Mouse (Mus musculus): ENCODE results near the gene Entr1. TPM values are rescaled to one million over a fixed set of nuclear protein-coding genes. Genes with fewer than 3 reads are reported as not detected.

Entr1 gene
- total and polyA plus RNA-seq, 2 experiments from 2014 or later: 57.2 to 67.4 TPM

- Histone ChIP-seq H3K9ac (replicated peaks; ENCODE audit: low read depth, low read length) (peak overlapping the region; percentile 88; the same call in 1 of the 2 replicates), H3K36me3 (replicated peaks; ENCODE audit: control insufficient read depth, insufficient read depth, low read length) (peaks cover 17% of the 10 kb centered on the region), H3K4me2 (ENCODE audit: low read depth, low read length) (no peak overlapping the region; the same call in 1 of the 2 replicates), H3K9me3 (replicated peaks; ENCODE audit: control insufficient read depth, low read length) (no peaks in the 10 kb centered on the region), H3K27me3 (ENCODE audit: control insufficient read depth, insufficient read depth, low read length) (no peaks in the 10 kb centered on the region), H3K27ac (ENCODE audit: low read depth) (no peak overlapping the region), H3K4me1 (ENCODE audit: control insufficient read depth, insufficient read depth) (peaks cover 15% of the 10 kb centered on the region), H3K4me3 (ENCODE audit: low read depth, low read length) (no peak overlapping the region)
- ATAC-seq (ENCODE audit: insufficient read depth, low read depth) (no peak), DNase-seq (ENCODE audit: low spot score) (no peak)
- 89% methylated on average over 11 of the region's 11 CpGs for WGBS
- no peak for TF ChIP-seq CTCF (IDR thresholded peaks at IDR 0.05; ENCODE audit: low read depth)
- no peak for TF ChIP-seq EP300 (IDR thresholded peaks at IDR 0.05; ENCODE audit: low read depth)
These were observed 35.8 kb downstream of the Entr1 start for GRCm38 (mm10) chr2:26353066-26353980.

GRCm38 (mm10) chr2:26352291-26352910, 36.7 kb downstream of the Entr1 start:
- Histone ChIP-seq H3K9me3 (replicated peaks; ENCODE audit: control insufficient read depth, low read length) (no peaks in the 10 kb centered on the region), H3K4me1 (ENCODE audit: control insufficient read depth, insufficient read depth) (peaks cover 21% of the 10 kb centered on the region), H3K36me3 (replicated peaks; ENCODE audit: control insufficient read depth, insufficient read depth, low read length) (peaks cover 25% of the 10 kb centered on the region), H3K4me3 (ENCODE audit: low read depth, low read length) (peak overlapping the region; percentile 76), H3K4me2 (ENCODE audit: low read depth, low read length) (peak overlapping the region; percentile 100), H3K27ac (ENCODE audit: low read depth) (peak overlapping the region; percentile 8; the same call in 1 of the 2 replicates), H3K27me3 (ENCODE audit: control insufficient read depth, insufficient read depth, low read length) (no peaks in the 10 kb centered on the region), H3K9ac (replicated peaks; ENCODE audit: low read depth, low read length) (peak overlapping the region; percentile 88)
- TF ChIP-seq EP300 (IDR thresholded peaks at IDR 0.05; ENCODE audit: low read depth) (no peak), CTCF (IDR thresholded peaks at IDR 0.05; ENCODE audit: low read depth) (no peak)
- 3% methylated on average over 36 of the region's 36 CpGs for WGBS
- ATAC-seq (ENCODE audit: insufficient read depth, low read depth): no peak; the same call in 1 of the 2 replicates
- DNase-seq (ENCODE audit: low spot score): no peak

- H3K27ac ChIP-seq (ENCODE audit: low read depth): peak within 1 kb of the TSS; percentile 74
- ATAC-seq (ENCODE audit: insufficient read depth, low read depth) (peak; percentile 78), DNase-seq (ENCODE audit: low spot score) (peak; percentile 95)
- peaks cover 33% of the 10 kb centered on the region for H3K36me3 ChIP-seq (replicated peaks; ENCODE audit: control insufficient read depth, insufficient read depth, low read length)
- 2% methylated on average over 62 of the region's 62 CpGs for WGBS
- H3K4me3 ChIP-seq (ENCODE audit: low read depth, low read length): peak within 1 kb of the TSS; percentile 76
- peak within 1 kb of the TSS; percentile 88 for H3K9ac ChIP-seq (replicated peaks; ENCODE audit: low read depth, low read length)
- no peaks in the 10 kb centered on the region for H3K27me3 ChIP-seq (ENCODE audit: control insufficient read depth, insufficient read depth, low read length)
- H3K4me1 ChIP-seq (ENCODE audit: control insufficient read depth, insufficient read depth): peaks cover 21% of the 10 kb centered on the region
- TF ChIP-seq CTCF (IDR thresholded peaks at IDR 0.05; ENCODE audit: low read depth) (peak; percentile 73), EP300 (IDR thresholded peaks at IDR 0.05; ENCODE audit: low read depth) (peak; percentile 60; the same call in 1 of the 2 replicates)
- peak within 1 kb of the TSS; percentile 100 for H3K4me2 ChIP-seq (ENCODE audit: low read depth, low read length)
- H3K9me3 ChIP-seq (replicated peaks; ENCODE audit: control insufficient read depth, low read length): no peaks in the 10 kb centered on the region
These were observed 37.5 kb downstream of the Entr1 start, which contains the start of gene Dnlz for GRCm38 (mm10) chr2:26351358-26352290. TSS of gene Dnlz (minus strand) at chr2:26352110.

GRCm38 (mm10) chr2:26348241-26348640, 40.9 kb downstream of the Entr1 start:
- ATAC-seq (ENCODE audit: insufficient read depth, low read depth) (peak; percentile 31), DNase-seq (ENCODE audit: low spot score) (peak; percentile 51)
- H3K27me3 ChIP-seq (ENCODE audit: control insufficient read depth, insufficient read depth, low read length): no peaks in the 10 kb centered on the region
- no peak overlapping the region for H3K9ac ChIP-seq (replicated peaks; ENCODE audit: low read depth, low read length)
- no peaks in the 10 kb centered on the region for H3K9me3 ChIP-seq (replicated peaks; ENCODE audit: control insufficient read depth, low read length)
- no peak for TF ChIP-seq EP300 (IDR thresholded peaks at IDR 0.05; ENCODE audit: low read depth)
- no peak for TF ChIP-seq CTCF (IDR thresholded peaks at IDR 0.05; ENCODE audit: low read depth)
- WGBS: 48% methylated on average over 6 of the region's 6 CpGs
- peaks cover 24% of the 10 kb centered on the region for H3K4me1 ChIP-seq (ENCODE audit: control insufficient read depth, insufficient read depth)
- H3K4me3 ChIP-seq (ENCODE audit: low read depth, low read length): no peak overlapping the region
- H3K36me3 ChIP-seq (replicated peaks; ENCODE audit: control insufficient read depth, insufficient read depth, low read length): peaks cover 67% of the 10 kb centered on the region
- H3K4me2 ChIP-seq (ENCODE audit: low read depth, low read length): no peak overlapping the region
- H3K27ac ChIP-seq (ENCODE audit: low read depth): peak overlapping the region; percentile 48

Measured in heart, postnatal 0 days (tissue).